Mouse (Mus musculus): ENCODE results near the gene Casz1. TPM values are rescaled to one million over a fixed set of nuclear protein-coding genes. Genes with fewer than 3 reads are reported as not detected.

Casz1 gene
- polyA plus RNA-seq, 1 experiment from 2014 or later, result 19.9 TPM

- Histone ChIP-seq H3K9me3 (replicated peaks; ENCODE audit: control insufficient read depth, low read length) (no peaks in the 10 kb centered on the region), H3K36me3 (ENCODE audit: control insufficient read depth, insufficient read depth, low read length) (no peaks in the 10 kb centered on the region), H3K9ac (ENCODE audit: low read depth, low read length) (no peak overlapping the region), H3K4me3 (ENCODE audit: low read depth, low read length) (no peak overlapping the region), H3K27ac (ENCODE audit: low read depth, low read length) (no peak overlapping the region), H3K4me1 (ENCODE audit: control insufficient read depth, insufficient read depth, low read length) (peaks cover 55% of the 10 kb centered on the region), H3K27me3 (ENCODE audit: control insufficient read depth, insufficient read depth, low read length) (0 out of 2 replicates have a peak, but pooled peaks cover 4% of the 10 kb centered on the region), H3K4me2 (no peak overlapping the region)
- 87% methylated on average over 12 of the region's 12 CpGs for WGBS (ENCODE audit: insufficient replicate concordance)
- ATAC-seq (replicated peaks; ENCODE audit: insufficient number of reproducible peaks, low FRiP score, low TSS enrichment), result no peak
These were observed 13.9 kb downstream of the Casz1 start for GRCm38 (mm10) chr4:148818161-148818560.

- H3K9me3 ChIP-seq (replicated peaks; ENCODE audit: control insufficient read depth, low read length), result no peaks in the 10 kb centered on the region
- ATAC-seq (replicated peaks; ENCODE audit: insufficient number of reproducible peaks, low FRiP score, low TSS enrichment), result no peak
- 0 out of 2 replicates have a peak, but pooled peaks cover 4% of the 10 kb centered on the region for H3K27me3 ChIP-seq (ENCODE audit: control insufficient read depth, insufficient read depth, low read length)
- peaks cover 38% of the 10 kb centered on the region for H3K4me1 ChIP-seq (ENCODE audit: control insufficient read depth, insufficient read depth, low read length)
- H3K36me3 ChIP-seq (ENCODE audit: control insufficient read depth, insufficient read depth, low read length), result no peaks in the 10 kb centered on the region
- H3K9ac ChIP-seq (ENCODE audit: low read depth, low read length), result no peak overlapping the region
- H3K4me3 ChIP-seq (ENCODE audit: low read depth, low read length), result no peak overlapping the region
- WGBS (ENCODE audit: insufficient replicate concordance), result 51% methylated on average over 13 of the region's 13 CpGs
- no peak overlapping the region for H3K4me2 ChIP-seq
- H3K27ac ChIP-seq (ENCODE audit: low read depth, low read length), result no peak overlapping the region
These were observed 15.9 kb downstream of the Casz1 start for GRCm38 (mm10) chr4:148820171-148820570.

- no peak for ATAC-seq (replicated peaks; ENCODE audit: insufficient number of reproducible peaks, low FRiP score, low TSS enrichment)
- H3K27ac ChIP-seq (ENCODE audit: low read depth, low read length), result no peak overlapping the region
- no peak overlapping the region for H3K4me3 ChIP-seq (ENCODE audit: low read depth, low read length)
- H3K27me3 ChIP-seq (ENCODE audit: control insufficient read depth, insufficient read depth, low read length), result no peaks in the 10 kb centered on the region
- no peak overlapping the region for H3K4me2 ChIP-seq
- H3K36me3 ChIP-seq (ENCODE audit: control insufficient read depth, insufficient read depth, low read length), result no peaks in the 10 kb centered on the region
- H3K9ac ChIP-seq (ENCODE audit: low read depth, low read length), result no peak overlapping the region
- WGBS (ENCODE audit: insufficient replicate concordance), result 74% methylated on average over 8 of the region's 8 CpGs
- peaks cover 39% of the 10 kb centered on the region for H3K4me1 ChIP-seq (ENCODE audit: control insufficient read depth, insufficient read depth, low read length)
- H3K9me3 ChIP-seq (replicated peaks; ENCODE audit: control insufficient read depth, low read length), result no peaks in the 10 kb centered on the region
These were observed 19.1 kb downstream of the Casz1 start for GRCm38 (mm10) chr4:148823281-148823680.

GRCm38 (mm10) chr4:148830350-148830749, 26.1 kb downstream of the Casz1 start:
- no peak overlapping the region for H3K4me2 ChIP-seq
- H3K9me3 ChIP-seq (replicated peaks; ENCODE audit: control insufficient read depth, low read length), result no peaks in the 10 kb centered on the region
- 53% methylated on average over 7 of the region's 7 CpGs for WGBS (ENCODE audit: insufficient replicate concordance)
- H3K9ac ChIP-seq (ENCODE audit: low read depth, low read length), result no peak overlapping the region
- H3K27me3 ChIP-seq (ENCODE audit: control insufficient read depth, insufficient read depth, low read length), result no peaks in the 10 kb centered on the region
- no peak overlapping the region for H3K4me3 ChIP-seq (ENCODE audit: low read depth, low read length)
- no peaks in the 10 kb centered on the region for H3K36me3 ChIP-seq (ENCODE audit: control insufficient read depth, insufficient read depth, low read length)
- no peak for ATAC-seq (replicated peaks; ENCODE audit: insufficient number of reproducible peaks, low FRiP score, low TSS enrichment)
- H3K27ac ChIP-seq (ENCODE audit: low read depth, low read length), result no peak overlapping the region
- peaks cover 40% of the 10 kb centered on the region for H3K4me1 ChIP-seq (ENCODE audit: control insufficient read depth, insufficient read depth, low read length)

GRCm38 (mm10) chr4:148833245-148833990, 29.2 kb downstream of the Casz1 start:
- Histone ChIP-seq H3K9ac (ENCODE audit: low read depth, low read length) (no peak overlapping the region), H3K4me3 (ENCODE audit: low read depth, low read length) (no peak overlapping the region), H3K4me1 (ENCODE audit: control insufficient read depth, insufficient read depth, low read length) (peaks cover 38% of the 10 kb centered on the region), H3K27ac (ENCODE audit: low read depth, low read length) (no peak overlapping the region), H3K9me3 (replicated peaks; ENCODE audit: control insufficient read depth, low read length) (no peaks in the 10 kb centered on the region), H3K4me2 (no peak overlapping the region), H3K36me3 (ENCODE audit: control insufficient read depth, insufficient read depth, low read length) (no peaks in the 10 kb centered on the region), H3K27me3 (ENCODE audit: control insufficient read depth, insufficient read depth, low read length) (no peaks in the 10 kb centered on the region)
- no peak for ATAC-seq (replicated peaks; ENCODE audit: insufficient number of reproducible peaks, low FRiP score, low TSS enrichment)
- 78% methylated on average over 21 of the region's 21 CpGs for WGBS (ENCODE audit: insufficient replicate concordance)

- Histone ChIP-seq H3K27ac (ENCODE audit: low read depth, low read length) (no peak overlapping the region), H3K36me3 (ENCODE audit: control insufficient read depth, insufficient read depth, low read length) (peaks cover 3% of the 10 kb centered on the region; the same call in 1 of the 2 replicates), H3K4me1 (ENCODE audit: control insufficient read depth, insufficient read depth, low read length) (peaks cover 38% of the 10 kb centered on the region), H3K9ac (ENCODE audit: low read depth, low read length) (no peak overlapping the region), H3K4me2 (no peak overlapping the region), H3K9me3 (replicated peaks; ENCODE audit: control insufficient read depth, low read length) (no peaks in the 10 kb centered on the region), H3K4me3 (ENCODE audit: low read depth, low read length) (no peak overlapping the region), H3K27me3 (ENCODE audit: control insufficient read depth, insufficient read depth, low read length) (no peaks in the 10 kb centered on the region)
- 36% methylated on average over 6 of the region's 6 CpGs for WGBS (ENCODE audit: insufficient replicate concordance)
- ATAC-seq (replicated peaks; ENCODE audit: insufficient number of reproducible peaks, low FRiP score, low TSS enrichment), result no peak
These were observed 32.2 kb downstream of the Casz1 start for GRCm38 (mm10) chr4:148836391-148836790.

GRCm38 (mm10) chr4:148837046-148837445, 32.8 kb downstream of the Casz1 start:
- Histone ChIP-seq H3K9me3 (replicated peaks; ENCODE audit: control insufficient read depth, low read length) (no peaks in the 10 kb centered on the region), H3K4me3 (ENCODE audit: low read depth, low read length) (no peak overlapping the region), H3K36me3 (ENCODE audit: control insufficient read depth, insufficient read depth, low read length) (peaks cover 3% of the 10 kb centered on the region; the same call in 1 of the 2 replicates), H3K9ac (ENCODE audit: low read depth, low read length) (no peak overlapping the region), H3K27me3 (ENCODE audit: control insufficient read depth, insufficient read depth, low read length) (no peaks in the 10 kb centered on the region), H3K4me1 (ENCODE audit: control insufficient read depth, insufficient read depth, low read length) (peaks cover 40% of the 10 kb centered on the region), H3K27ac (ENCODE audit: low read depth, low read length) (no peak overlapping the region), H3K4me2 (no peak overlapping the region)
- no peak for ATAC-seq (replicated peaks; ENCODE audit: insufficient number of reproducible peaks, low FRiP score, low TSS enrichment)
- 55% methylated on average over 9 of the region's 9 CpGs for WGBS (ENCODE audit: insufficient replicate concordance)

GRCm38 (mm10) chr4:148837644-148838043, 33.4 kb downstream of the Casz1 start:
- H3K36me3 ChIP-seq (ENCODE audit: control insufficient read depth, insufficient read depth, low read length), result peaks cover 3% of the 10 kb centered on the region; the same call in 1 of the 2 replicates
- H3K9ac ChIP-seq (ENCODE audit: low read depth, low read length), result no peak overlapping the region
- 0 out of 2 replicates have a peak, but pooled peaks cover 2% of the 10 kb centered on the region for H3K27me3 ChIP-seq (ENCODE audit: control insufficient read depth, insufficient read depth, low read length)
- H3K4me3 ChIP-seq (ENCODE audit: low read depth, low read length), result no peak overlapping the region
- 73% methylated on average over 6 of the region's 6 CpGs for WGBS (ENCODE audit: insufficient replicate concordance)
- no peak for ATAC-seq (replicated peaks; ENCODE audit: insufficient number of reproducible peaks, low FRiP score, low TSS enrichment)
- H3K9me3 ChIP-seq (replicated peaks; ENCODE audit: control insufficient read depth, low read length), result no peaks in the 10 kb centered on the region
- peaks cover 46% of the 10 kb centered on the region for H3K4me1 ChIP-seq (ENCODE audit: control insufficient read depth, insufficient read depth, low read length)
- no peak overlapping the region for H3K27ac ChIP-seq (ENCODE audit: low read depth, low read length)
- H3K4me2 ChIP-seq, result no peak overlapping the region

GRCm38 (mm10) chr4:148842302-148842701, 38.1 kb downstream of the Casz1 start:
- Histone ChIP-seq H3K9ac (ENCODE audit: low read depth, low read length) (no peak overlapping the region), H3K27me3 (ENCODE audit: control insufficient read depth, insufficient read depth, low read length) (0 out of 2 replicates have a peak, but pooled peaks cover 3% of the 10 kb centered on the region), H3K4me3 (ENCODE audit: low read depth, low read length) (no peak overlapping the region), H3K9me3 (replicated peaks; ENCODE audit: control insufficient read depth, low read length) (no peaks in the 10 kb centered on the region), H3K4me2 (no peak overlapping the region), H3K36me3 (ENCODE audit: control insufficient read depth, insufficient read depth, low read length) (peaks cover 3% of the 10 kb centered on the region; the same call in 1 of the 2 replicates), H3K4me1 (ENCODE audit: control insufficient read depth, insufficient read depth, low read length) (peaks cover 17% of the 10 kb centered on the region; the same call in 1 of the 2 replicates), H3K27ac (ENCODE audit: low read depth, low read length) (no peak overlapping the region)
- no peak for ATAC-seq (replicated peaks; ENCODE audit: insufficient number of reproducible peaks, low FRiP score, low TSS enrichment)
- whole genome bisulfite sequencing (ENCODE audit: insufficient replicate concordance), result 46% methylated on average over 6 of the region's 6 CpGs

Data from heart, embryonic 11.5 days (tissue).